Mouse (Mus musculus): Measurements from ENCODE around the gene Triml2. TPM values are rescaled to one million over a fixed set of nuclear protein-coding genes. Genes with fewer than 3 reads are reported as not detected.

The Triml2 gene
- total RNA-seq (2017): not detected in 2 replicates

DNA sequence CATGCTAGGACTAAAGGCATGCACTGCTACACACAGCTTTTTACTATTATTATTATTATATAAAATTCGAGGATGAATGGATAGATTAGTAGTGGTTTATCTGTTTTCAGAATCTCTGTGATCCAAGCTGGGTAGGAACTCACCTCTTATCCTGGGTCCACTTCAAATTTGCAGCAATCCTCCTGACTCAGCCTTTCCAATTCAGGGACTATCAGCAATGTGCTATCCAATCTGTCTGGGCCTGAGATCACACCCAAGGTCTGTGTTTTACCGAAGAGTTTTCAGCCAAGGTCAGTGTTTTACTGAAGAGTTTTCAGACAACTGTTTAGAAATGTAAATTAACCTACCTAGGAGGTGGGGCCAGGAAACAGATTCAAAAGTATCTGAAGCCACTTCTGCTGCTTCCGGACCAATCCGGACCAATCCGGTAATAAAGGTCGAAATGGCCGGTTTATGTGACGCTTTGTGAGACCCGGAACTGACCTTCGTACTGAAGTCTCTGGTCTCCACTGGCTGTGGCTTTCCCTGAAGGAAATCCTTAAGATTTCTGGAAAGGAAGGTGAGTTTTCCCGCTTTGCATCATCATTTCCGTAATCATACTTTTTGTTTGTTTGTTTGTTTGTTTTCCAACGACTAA is at the start of gene Triml2:
Triml2 (plus strand) TSS at position 488 of the 637 bp plus-strand sequence.
- ATAC-seq (replicated peaks in 1 of 2; ENCODE audit: insufficient read depth in 1 of 2, low FRiP score in 2 of 2, low TSS enrichment in 1 of 2, low read depth in 1 of 2, poor library complexity in 2 of 2, severe bottlenecking in 2 of 2): no peak

DNA sequence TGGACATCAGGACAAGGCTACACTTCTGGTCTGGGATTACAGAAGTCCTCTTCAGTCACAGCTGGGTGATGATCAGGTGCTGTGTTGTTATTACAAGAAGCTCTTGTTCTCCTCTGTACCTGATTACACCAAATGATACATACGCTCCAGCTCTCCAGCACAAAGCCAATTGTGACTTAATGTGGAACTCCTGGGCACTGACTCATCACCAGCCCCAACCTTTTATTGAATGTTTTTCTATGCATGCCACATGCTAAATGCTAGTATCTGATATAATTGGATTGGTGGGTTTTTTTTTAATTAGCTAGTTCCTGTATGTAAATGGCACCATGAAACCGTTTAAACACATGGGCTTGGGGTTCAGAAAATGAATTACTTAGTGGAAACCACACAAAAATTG is 39.0 kb upstream of the Triml2 start, which contains the start of gene Triml1:
Triml1 (minus strand) TSS at position 101 of the 400 bp plus-strand sequence.
- ATAC-seq (replicated peaks in 1 of 2; ENCODE audit: insufficient read depth in 1 of 2, low FRiP score in 2 of 2, low TSS enrichment in 1 of 2, low read depth in 1 of 2, poor library complexity in 2 of 2, severe bottlenecking in 2 of 2): no peak

DNA sequence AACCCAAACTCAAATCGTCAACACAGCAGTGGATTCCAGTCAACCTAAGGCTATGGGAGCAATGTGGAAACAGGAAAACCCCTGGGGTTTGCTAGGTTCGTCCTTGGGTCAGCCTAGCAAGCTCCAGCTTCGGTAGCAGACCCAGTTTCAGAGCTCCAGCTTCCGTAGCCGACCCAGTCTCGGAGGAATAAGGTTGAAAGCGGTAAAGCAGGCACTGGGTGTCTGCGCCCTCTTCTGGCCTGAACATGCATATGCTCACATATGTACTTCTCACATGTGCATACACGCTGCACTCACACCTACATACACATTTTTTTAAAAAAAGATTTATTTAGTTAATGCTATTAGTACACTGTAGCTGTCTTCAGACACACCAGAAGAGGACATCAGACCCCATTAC is 31.0 kb upstream of the Triml2 start:
- no peak for ATAC-seq (replicated peaks in 1 of 2; ENCODE audit: insufficient read depth in 1 of 2, low FRiP score in 2 of 2, low TSS enrichment in 1 of 2, low read depth in 1 of 2, poor library complexity in 2 of 2, severe bottlenecking in 2 of 2)

- peak; percentile 63 to 72 for ATAC-seq (replicated peaks in 1 of 2; ENCODE audit: insufficient read depth in 1 of 2, low FRiP score in 2 of 2, low TSS enrichment in 1 of 2, low read depth in 1 of 2, poor library complexity in 2 of 2, severe bottlenecking in 2 of 2)
Measured at GRCm38 (mm10) chr8:43163255-43163654, 17.1 kb upstream of the Triml2 start.

DNA sequence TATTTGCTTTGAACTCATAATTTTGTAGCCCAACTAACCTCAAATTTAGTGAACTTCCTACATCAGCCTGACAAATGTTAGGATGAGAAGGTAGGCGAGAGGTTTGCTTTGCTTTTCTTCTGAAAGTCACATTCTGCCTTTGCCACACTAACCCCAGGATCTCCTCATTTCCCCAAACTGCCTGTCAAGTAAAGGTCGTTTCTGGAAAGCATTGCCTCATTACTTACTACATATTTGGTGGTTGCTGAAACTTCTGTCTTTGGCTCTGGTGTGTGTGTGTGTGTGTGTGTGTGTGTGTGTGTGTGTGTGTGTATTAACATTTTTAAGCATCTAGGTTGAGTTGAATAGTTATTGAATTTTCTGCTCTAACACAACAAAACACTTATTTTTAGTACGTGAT is 15.9 kb upstream of the Triml2 start:
- ATAC-seq (replicated peaks in 1 of 2; ENCODE audit: insufficient read depth in 1 of 2, low FRiP score in 2 of 2, low TSS enrichment in 1 of 2, low read depth in 1 of 2, poor library complexity in 2 of 2, severe bottlenecking in 2 of 2): no peak

- no peak for ATAC-seq (replicated peaks in 1 of 2; ENCODE audit: insufficient read depth in 1 of 2, low FRiP score in 2 of 2, low TSS enrichment in 1 of 2, low read depth in 1 of 2, poor library complexity in 2 of 2, severe bottlenecking in 2 of 2)
Measured at GRCm38 (mm10) chr8:43168083-43168482, 12.3 kb upstream of the Triml2 start.

DNA sequence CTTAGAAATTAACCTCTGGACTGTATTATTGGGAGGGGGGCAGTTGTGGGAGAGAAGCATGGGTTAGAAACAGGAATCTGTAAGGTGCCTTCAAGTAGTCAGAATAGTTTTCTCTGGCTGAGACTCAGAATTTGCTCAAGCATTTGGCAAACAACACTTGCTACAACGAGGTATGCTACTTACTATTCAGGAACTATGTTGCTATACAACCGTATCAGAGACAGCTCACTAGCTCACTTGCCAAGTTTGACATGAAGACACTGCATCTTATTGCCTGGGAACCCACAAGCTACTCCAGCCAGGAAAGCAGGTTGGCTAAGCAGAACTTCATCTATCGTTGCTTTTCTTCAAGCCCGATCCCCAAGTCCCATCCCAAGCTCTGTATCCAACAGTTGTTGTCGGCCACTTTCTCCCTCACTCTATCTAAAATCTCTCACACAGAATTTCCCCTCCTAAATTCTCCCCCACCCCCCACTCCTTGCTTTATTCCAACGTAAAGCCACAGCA is 11.0 kb upstream of the Triml2 start:
- no peak for ATAC-seq (replicated peaks in 1 of 2; ENCODE audit: insufficient read depth in 1 of 2, low FRiP score in 2 of 2, low TSS enrichment in 1 of 2, low read depth in 1 of 2, poor library complexity in 2 of 2, severe bottlenecking in 2 of 2)

- no peak for ATAC-seq (replicated peaks in 1 of 2; ENCODE audit: insufficient read depth in 1 of 2, low FRiP score in 2 of 2, low TSS enrichment in 1 of 2, low read depth in 1 of 2, poor library complexity in 2 of 2, severe bottlenecking in 2 of 2)
Measured at GRCm38 (mm10) chr8:43176766-43177486, 3.4 kb upstream of the Triml2 start.

GRCm38 (mm10) chr8:43178263-43178662 is 2.1 kb upstream of the Triml2 start:
- ATAC-seq (replicated peaks in 1 of 2; ENCODE audit: insufficient read depth in 1 of 2, low FRiP score in 2 of 2, low TSS enrichment in 1 of 2, low read depth in 1 of 2, poor library complexity in 2 of 2, severe bottlenecking in 2 of 2): no peak

GRCm38 (mm10) chr8:43179189-43179588 is 1.2 kb upstream of the Triml2 start:
- no peak for ATAC-seq (replicated peaks in 1 of 2; ENCODE audit: insufficient read depth in 1 of 2, low FRiP score in 2 of 2, low TSS enrichment in 1 of 2, low read depth in 1 of 2, poor library complexity in 2 of 2, severe bottlenecking in 2 of 2)

DNA sequence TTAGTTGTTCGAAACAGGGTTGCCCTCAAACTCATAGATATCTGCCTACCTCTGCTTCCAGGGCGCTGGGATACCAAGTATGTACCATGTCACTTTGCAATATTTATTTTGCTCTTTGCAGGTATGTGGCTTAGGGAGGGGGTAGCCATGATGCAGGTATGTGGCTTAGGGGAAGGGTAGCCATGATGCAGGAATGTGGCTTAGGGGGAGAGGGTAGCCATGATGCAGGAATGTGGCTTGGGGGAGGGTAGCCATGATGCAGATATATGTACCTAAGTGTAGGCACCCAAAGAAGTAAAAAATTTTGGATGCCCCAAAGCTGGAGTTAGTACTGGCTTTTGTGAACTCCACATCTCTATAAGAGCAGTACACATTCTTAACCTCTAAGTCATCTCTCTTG is 1.9 kb downstream of the Triml2 start:
- ATAC-seq (replicated peaks in 1 of 2; ENCODE audit: insufficient read depth in 1 of 2, low FRiP score in 2 of 2, low TSS enrichment in 1 of 2, low read depth in 1 of 2, poor library complexity in 2 of 2, severe bottlenecking in 2 of 2): no peak

DNA sequence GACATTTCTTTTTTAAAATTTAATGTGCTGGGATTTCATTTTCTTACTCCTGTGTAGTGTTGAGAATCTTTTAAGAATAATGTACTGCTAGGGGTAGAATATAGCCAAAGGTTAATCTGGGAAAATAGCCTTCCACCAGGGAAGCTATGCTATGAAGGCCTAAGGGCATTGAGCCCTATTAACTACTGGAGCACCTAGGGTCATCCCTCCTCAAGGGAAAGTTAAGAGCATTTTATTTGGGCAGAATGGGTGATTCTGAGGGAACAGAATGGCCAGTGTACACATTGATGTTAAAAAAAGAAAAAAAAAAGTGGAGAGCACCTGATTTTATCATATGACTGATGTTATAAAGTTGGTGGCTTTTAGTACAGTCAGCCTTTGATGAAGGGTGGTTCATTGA is 35.2 kb downstream of the Triml2 start:
- no peak for ATAC-seq (replicated peaks in 1 of 2; ENCODE audit: insufficient read depth in 1 of 2, low FRiP score in 2 of 2, low TSS enrichment in 1 of 2, low read depth in 1 of 2, poor library complexity in 2 of 2, severe bottlenecking in 2 of 2)

DNA sequence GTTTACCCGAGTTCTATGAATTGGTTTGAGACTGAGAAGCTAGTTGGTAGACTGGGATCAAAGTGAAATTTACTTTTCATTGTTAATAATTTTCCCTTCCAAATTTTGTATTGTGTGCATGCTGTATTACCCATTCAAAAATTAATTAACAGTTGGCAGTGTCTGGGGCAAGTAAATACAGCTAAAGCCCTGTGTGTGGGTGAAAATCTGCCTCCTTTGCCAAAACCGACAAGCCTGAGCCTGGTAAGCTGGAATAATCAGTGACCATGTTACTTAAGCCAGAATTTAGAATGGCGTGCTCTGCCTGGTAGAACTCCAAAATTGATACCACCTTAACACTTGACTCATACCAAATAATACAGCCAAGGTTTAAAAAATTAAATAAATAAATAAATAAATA is 63.0 kb downstream of the Triml2 start:
- no peak for ATAC-seq (replicated peaks in 1 of 2; ENCODE audit: insufficient read depth in 1 of 2, low FRiP score in 2 of 2, low TSS enrichment in 1 of 2, low read depth in 1 of 2, poor library complexity in 2 of 2, severe bottlenecking in 2 of 2)

Other genes with a start within 250 kb of the Triml2 start
- gene Triml1, start 39.1 kb upstream of the Triml2 start, total RNA-seq (2017): not detected in 2 replicates
- gene Zfp42, start 126.4 kb downstream of the Triml2 start, total RNA-seq (2017): not detected in 2 replicates

Data from hematopoietic stem cell, adult 5-6 weeks (primary cell).